Mouse (Mus musculus) heart, postnatal 0 days (tissue): ENCODE results near the gene Zfp871. TPM values are rescaled to one million over a fixed set of nuclear protein-coding genes. Genes with fewer than 3 reads are reported as not detected.

Experiments used
- ATAC-seq: fragments of 200-750 bp; cut with Nextera tagmentation; 2 replicates; pipeline ENCODE4 v1.8.0; 2017; ENCODE audit warnings: low read depth, moderate number of reproducible peaks, moderate library complexity; ENCODE audit not compliant: insufficient read depth
- DNase-seq: peaks from one replicate; pipeline ENCODE4 v3.0.0-alpha.2; 2016; ENCODE audit warnings: low spot score
- H3K27ac ChIP-seq: fragments of 300-500 bp; sonication (generic); 2 replicates; pipeline ENCODE4 v1.5.1; 2014; ENCODE audit warnings: low read depth, mild to moderate bottlenecking
- H3K27me3 ChIP-seq: fragments of 300-500 bp; sonication (generic); 2 replicates; pipeline ENCODE4 v1.6.1; 2014; ENCODE audit warnings: low read length, mixed read lengths; ENCODE audit not compliant: control insufficient read depth, insufficient read depth
- H3K36me3 ChIP-seq: fragments of 300-500 bp; sonication (generic); replicated peaks from 2 replicates; pipeline ENCODE4 v1.6.1; 2014; ENCODE audit warnings: low read length, mixed read lengths; ENCODE audit not compliant: control insufficient read depth, insufficient read depth
- H3K4me1 ChIP-seq: fragments of 300-500 bp; sonication (generic); 2 replicates; pipeline ENCODE4 v1.6.1; 2014; ENCODE audit warnings: antibody characterized with exemption; ENCODE audit not compliant: control insufficient read depth, insufficient read depth
- H3K4me2 ChIP-seq: fragments of 300-500 bp; sonication (generic); 2 replicates; pipeline ENCODE4 v1.6.1; 2014; ENCODE audit warnings: low read depth, mild to moderate bottlenecking, low read length, moderate library complexity
- H3K4me3 ChIP-seq: fragments of 300-500 bp; sonication (generic); 2 replicates; pipeline ENCODE4 v1.5.1; 2014; ENCODE audit warnings: low read depth, low read length
- H3K9ac ChIP-seq: fragments of 300-500 bp; sonication (generic); replicated peaks from 2 replicates; pipeline ENCODE4 v1.6.1; 2014; ENCODE audit warnings: low read depth, low read length, mixed read lengths
- H3K9me3 ChIP-seq: fragments of 300-500 bp; sonication (generic); replicated peaks from 2 replicates; pipeline ENCODE4 v1.6.1; 2016; ENCODE audit warnings: low read length; ENCODE audit not compliant: control insufficient read depth
- CTCF ChIP-seq: IDR thresholded peaks from 2 replicates; pipeline ENCODE4 v1.5.1; 2016; ENCODE audit warnings: antibody characterized with exemption, control low read depth, low read depth
- EP300 ChIP-seq: IDR thresholded peaks from 2 replicates; pipeline ENCODE4 v1.6.1; 2016; ENCODE audit warnings: antibody characterized with exemption, low read depth
- WGBS: fragments of 180-500 bp; shearing (Covaris S2); extraction: QIAGEN DNeasy Blood & Tissue Kit; methylation state at CpG from one replicate; pipeline ENCODE4 v1.1.7; 2014; 5-methylcytosine and 5-hydroxymethylcytosine counted together
- polyA plus RNA-seq: library from polyadenylated mRNA; unstranded; fragments of >200 nt; fragmentation: Nextera tagmentation; extraction: Ambion mirVana; gene quantifications from 2 replicates; pipeline ENCODE4 v1.2.1, GENCODE M21; 2015
- total RNA-seq: library from RNA; depleted of rRNA; stranded (reverse); fragments of >200 nt; gene quantifications from 2 replicates; pipeline ENCODE4 v1.2.3, GENCODE M21; 2014; ENCODE audit warnings: low replicate concordance

Gene Zfp871
- total and polyA plus RNA-seq, 2 experiments from 2014 or later: 16.1 to 19.6 TPM

DNA sequence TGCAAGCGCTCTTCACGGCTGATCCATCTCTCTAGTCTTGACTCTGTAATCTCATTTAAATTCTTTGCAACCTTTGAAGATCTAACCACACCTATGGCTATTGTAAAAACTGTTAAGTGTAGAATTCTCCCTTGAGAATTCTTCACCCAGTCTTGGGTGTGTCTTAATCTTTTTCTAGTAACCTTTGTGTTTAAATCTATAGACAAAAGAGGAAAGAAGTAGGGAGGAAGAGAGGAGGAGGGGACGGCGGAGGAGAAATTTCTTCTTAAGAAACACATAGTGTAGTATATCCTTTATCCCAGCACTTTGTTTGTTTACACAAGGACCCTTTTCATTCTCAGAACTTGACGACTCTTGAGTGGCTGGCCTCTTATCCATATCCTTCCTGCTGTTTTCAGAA is 30.8 kb downstream of the Zfp871 start:
- WGBS: 60% methylated on average over 5 of the region's 5 CpGs
- TF ChIP-seq EP300 (no peak), CTCF (no peak)
- Histone ChIP-seq H3K4me3 (no peak overlapping the region), H3K27ac (no peak overlapping the region), H3K36me3 (no peaks in the 10 kb centered on the region), H3K4me2 (no peak overlapping the region), H3K27me3 (no peaks in the 10 kb centered on the region), H3K4me1 (no peaks in the 10 kb centered on the region), H3K9me3 (no peaks in the 10 kb centered on the region), H3K9ac (no peak overlapping the region)
- DNase-seq: no peak
- ATAC-seq: no peak

DNA sequence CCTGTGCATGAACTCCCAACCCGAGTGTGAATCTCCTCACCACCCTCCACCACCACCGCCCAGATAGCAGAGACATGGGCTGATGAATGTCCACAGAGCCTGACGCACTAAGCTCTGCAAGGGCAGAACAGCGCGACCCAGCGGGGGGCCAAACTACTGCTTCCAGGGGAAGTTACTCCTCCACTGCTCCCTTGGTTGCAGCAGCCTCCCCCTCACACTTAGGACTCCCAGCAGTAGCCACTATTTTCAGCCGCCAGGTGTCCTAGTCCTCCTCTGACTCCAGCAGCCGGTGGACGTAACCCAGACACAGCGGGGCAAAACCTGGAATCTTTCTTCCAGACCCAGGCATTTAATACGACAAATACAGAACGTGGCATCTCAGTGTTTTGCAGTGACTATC is 34.5 kb downstream of the Zfp871 start:
- H3K27me3 ChIP-seq: no peaks in the 10 kb centered on the region
- H3K27ac ChIP-seq: no peak overlapping the region
- H3K4me3 ChIP-seq: no peak overlapping the region
- H3K4me1 ChIP-seq: no peaks in the 10 kb centered on the region
- ATAC-seq: peak; percentile 75
- H3K36me3 ChIP-seq: no peaks in the 10 kb centered on the region
- 8% methylated on average over 12 of the region's 12 CpGs for WGBS
- DNase-seq: peak; percentile 29
- H3K9me3 ChIP-seq: no peaks in the 10 kb centered on the region
- 0 out of 2 replicates have a peak overlapping the region, but pooled peaks have one; percentile 27 for H3K4me2 ChIP-seq
- no peak overlapping the region for H3K9ac ChIP-seq
- TF ChIP-seq EP300 (no peak), CTCF (peak; percentile 52)

DNA sequence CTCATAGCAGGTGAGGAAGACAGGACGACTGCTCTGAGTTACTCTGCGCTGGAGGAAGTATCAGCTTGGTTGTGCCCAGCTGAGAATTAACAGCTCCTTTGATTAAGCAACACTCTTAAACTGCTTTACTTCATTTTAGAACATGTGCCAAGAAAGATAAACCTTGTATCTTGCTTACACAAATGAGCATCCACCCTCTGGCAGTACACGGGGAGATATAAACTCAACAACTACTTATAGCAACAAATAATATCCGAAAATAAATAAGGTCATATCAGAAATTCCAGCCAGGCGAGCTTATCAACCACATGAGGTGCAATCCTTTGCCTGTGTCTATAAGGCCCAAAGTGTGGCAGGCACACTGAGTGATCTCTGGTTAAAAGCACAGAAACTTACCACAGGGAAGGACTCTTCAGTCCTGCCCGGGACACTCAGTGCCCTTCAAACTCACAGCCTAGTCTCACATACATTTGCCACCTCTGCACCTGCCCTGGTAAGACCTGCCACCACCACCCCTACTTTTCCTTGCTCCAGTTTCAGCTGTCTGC is 35.2 kb downstream of the Zfp871 start:
- H3K4me1 ChIP-seq: no peaks in the 10 kb centered on the region
- no peaks in the 10 kb centered on the region for H3K36me3 ChIP-seq
- ATAC-seq: no peak
- no peak overlapping the region for H3K9ac ChIP-seq
- H3K9me3 ChIP-seq: no peaks in the 10 kb centered on the region
- H3K27me3 ChIP-seq: no peaks in the 10 kb centered on the region
- TF ChIP-seq EP300 (no peak), CTCF (no peak)
- peak overlapping the region; percentile 27 for H3K4me2 ChIP-seq
- H3K4me3 ChIP-seq: no peak overlapping the region
- WGBS: 20% methylated on average over 6 of the region's 6 CpGs
- peak; percentile 6 for DNase-seq
- H3K27ac ChIP-seq: no peak overlapping the region

DNA sequence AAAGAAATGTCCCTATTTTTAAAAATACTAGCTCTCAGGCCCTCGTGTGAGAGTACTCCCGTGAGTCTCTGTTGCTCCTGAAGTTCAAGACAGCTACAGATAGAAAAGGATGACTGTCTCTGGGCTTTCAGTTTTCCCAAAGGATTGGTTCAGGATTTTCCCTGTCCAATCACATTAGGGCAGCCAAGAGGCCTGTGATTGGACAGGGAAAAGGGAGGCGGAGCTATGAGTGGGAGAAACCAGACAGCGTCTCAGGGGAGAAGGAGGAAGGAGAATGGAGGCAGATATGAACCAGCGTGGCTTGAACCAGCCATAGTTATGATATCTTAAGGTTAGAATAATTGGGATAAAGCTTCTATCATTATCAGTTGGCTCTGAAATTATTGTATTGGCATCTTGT is 37.5 kb downstream of the Zfp871 start:
- H3K4me2 ChIP-seq: no peak overlapping the region
- DNase-seq (no peak), ATAC-seq (no peak)
- no peaks in the 10 kb centered on the region for H3K27me3 ChIP-seq
- TF ChIP-seq CTCF: no peak
- TF ChIP-seq EP300: no peak
- 34% methylated on average over 5 of the region's 5 CpGs for WGBS
- H3K9ac ChIP-seq: no peak overlapping the region
- no peak overlapping the region for H3K4me3 ChIP-seq
- no peaks in the 10 kb centered on the region for H3K9me3 ChIP-seq
- no peaks in the 10 kb centered on the region for H3K4me1 ChIP-seq
- H3K27ac ChIP-seq: no peak overlapping the region
- H3K36me3 ChIP-seq: no peaks in the 10 kb centered on the region

DNA sequence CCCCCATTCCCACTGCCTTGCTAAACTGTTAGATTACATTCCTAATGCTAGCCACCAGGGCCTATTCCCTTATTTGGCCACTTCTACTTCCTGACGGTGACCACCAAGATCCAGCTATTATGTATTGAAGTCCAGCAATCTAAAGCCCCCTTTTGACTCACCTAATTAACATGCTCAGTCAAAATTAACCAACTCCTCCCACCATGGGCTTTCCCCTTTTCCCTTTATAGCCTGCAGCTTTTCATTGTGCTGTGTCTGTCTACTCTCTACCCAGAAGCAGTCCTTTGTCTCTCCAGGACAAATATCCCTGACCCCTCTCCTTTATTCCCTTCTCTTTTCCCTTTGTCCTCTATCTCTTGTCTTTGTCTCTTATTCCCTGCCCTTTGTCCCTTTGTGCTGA is 47.0 kb downstream of the Zfp871 start:
- no peaks in the 10 kb centered on the region for H3K27me3 ChIP-seq
- no peaks in the 10 kb centered on the region for H3K9me3 ChIP-seq
- no peak overlapping the region for H3K9ac ChIP-seq
- no peak overlapping the region for H3K27ac ChIP-seq
- 48% methylated on average over 1 of the region's 1 CpGs for WGBS
- ATAC-seq (no peak), DNase-seq (no peak)
- H3K4me2 ChIP-seq: no peak overlapping the region
- H3K4me3 ChIP-seq: no peak overlapping the region
- TF ChIP-seq CTCF (no peak), EP300 (no peak)
- H3K36me3 ChIP-seq: no peaks in the 10 kb centered on the region
- no peaks in the 10 kb centered on the region for H3K4me1 ChIP-seq

DNA sequence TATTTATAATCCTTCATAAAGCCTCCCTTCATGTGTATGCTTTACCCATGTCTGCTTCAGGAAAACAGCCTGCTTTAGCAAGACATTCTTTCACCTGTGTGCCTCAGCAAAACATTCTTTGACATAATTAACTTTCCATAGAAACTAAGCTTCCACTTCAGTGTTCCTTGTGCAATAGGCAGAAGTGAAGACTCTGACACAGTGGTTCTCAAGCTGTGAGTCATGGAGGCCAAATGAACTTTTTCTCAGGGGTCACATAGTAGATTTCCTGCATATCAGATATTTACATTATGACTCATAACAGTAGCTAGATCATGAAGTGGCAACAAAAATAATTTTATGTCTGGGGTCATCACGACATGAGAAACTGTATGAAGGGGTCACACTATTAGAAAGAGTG is 49.7 kb downstream of the Zfp871 start:
- no peaks in the 10 kb centered on the region for H3K9me3 ChIP-seq
- H3K27ac ChIP-seq: no peak overlapping the region
- no peak overlapping the region for H3K4me2 ChIP-seq
- H3K9ac ChIP-seq: no peak overlapping the region
- no peaks in the 10 kb centered on the region for H3K4me1 ChIP-seq
- WGBS: 61% methylated on average over 1 of the region's 1 CpGs
- H3K36me3 ChIP-seq: no peaks in the 10 kb centered on the region
- H3K27me3 ChIP-seq: no peaks in the 10 kb centered on the region
- ATAC-seq (no peak), DNase-seq (no peak)
- TF ChIP-seq CTCF (no peak), EP300 (no peak)
- H3K4me3 ChIP-seq: no peak overlapping the region
